Mouse (Mus musculus): Measurements from ENCODE around the gene Dcaf4.

GRCm38 (mm10) chr12:83476277-83476676, 44.0 kb upstream of the Dcaf4 start:
- TF ChIP-seq MAX (IDR thresholded peaks at IDR 0.05; ENCODE audit: low read depth) (no peak), POLR2A (IDR thresholded peaks at IDR 0.05; ENCODE audit: insufficient read length, low read depth) (no peak), MYOD1 (IDR thresholded peaks at IDR 0.05; ENCODE audit: control insufficient read depth in 1 of 3, insufficient read length in 2 of 3, low read depth in 2 of 3) (no peak), USF1 (IDR thresholded peaks at IDR 0.05; ENCODE audit: low read depth) (no peak), TCF12 (IDR thresholded peaks at IDR 0.05; ENCODE audit: insufficient read depth, poor library complexity, severe bottlenecking) (no peak), MYOG (IDR thresholded peaks at IDR 0.05; ENCODE audit: control insufficient read depth in 1 of 3, insufficient read depth in 1 of 3, insufficient read length in 2 of 3, low read depth in 2 of 3) (no peak), REST (IDR thresholded peaks at IDR 0.05; ENCODE audit: insufficient read depth, insufficient read length) (no peak), POLR2AphosphoS2 (IDR thresholded peaks at IDR 0.05; ENCODE audit: insufficient read length, low read depth) (no peak), CEBPB (IDR thresholded peaks at IDR 0.05; ENCODE audit: insufficient read depth, poor library complexity, severe bottlenecking) (no peak), TCF3 (IDR thresholded peaks at IDR 0.05; ENCODE audit: insufficient read length, low read depth) (no peak)

All from myocyte (in vitro differentiated cells).